Mouse (Mus musculus) mammary gland, adult 2 months (tissue): ENCODE measurements around the gene Pih1h3b. TPM values are rescaled to one million over a fixed set of nuclear protein-coding genes. Genes with fewer than 3 reads are reported as not detected.

Source experiments
- polyA plus RNA-seq: library from polyadenylated mRNA; depleted of rRNA; stranded (reverse); fragments of >200 nt; gene quantifications from 2 replicates; pipeline ENCODE4 v1.2.3, GENCODE M21; 2012; ENCODE audit warnings: low replicate concordance; rRNA removed

The Pih1h3b gene
- not detected in 2 replicates for polyA plus RNA-seq

DNA sequence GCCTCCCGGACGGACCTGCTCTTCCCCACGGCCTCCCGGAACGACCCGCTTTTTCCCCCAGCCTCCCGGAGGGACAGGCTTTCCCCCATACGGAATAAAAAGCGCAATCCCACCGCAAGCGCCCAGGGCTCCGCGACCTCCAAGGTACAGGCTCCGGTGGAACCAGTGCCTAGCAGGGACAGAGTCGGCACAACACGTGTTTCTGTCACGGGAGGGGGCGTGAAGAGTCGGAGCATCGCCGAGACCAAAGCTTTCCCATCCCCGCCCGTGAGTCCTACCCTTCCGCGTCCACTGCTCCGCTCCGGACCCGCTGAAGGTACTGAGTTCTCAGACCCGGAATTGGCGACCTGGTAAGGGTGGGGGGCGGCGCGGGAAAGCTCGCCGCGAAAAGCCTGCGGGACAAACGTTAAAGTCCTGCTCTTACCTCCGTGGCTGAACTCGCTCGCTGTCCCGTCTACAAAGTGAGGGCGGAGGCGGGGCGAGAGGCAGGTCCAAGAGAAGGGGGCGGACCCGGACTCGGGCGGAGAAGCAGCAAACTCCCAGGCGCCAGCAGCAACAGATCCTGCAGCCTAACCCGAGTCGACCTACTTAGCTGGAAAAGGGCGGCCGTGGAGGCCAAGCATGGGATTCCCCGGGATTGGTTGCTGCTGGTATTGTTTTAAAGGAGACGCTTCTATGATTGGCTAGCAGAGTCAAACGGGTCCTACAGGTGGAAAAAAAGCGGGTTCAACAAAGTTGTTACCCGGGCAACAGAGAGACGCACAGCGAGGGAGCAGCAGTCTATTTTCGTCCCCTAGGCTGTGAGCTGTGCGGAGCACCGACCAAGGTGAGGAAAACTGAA, at the start of gene Pih1h3b, which contains the start of gene Nup62cl:
Gene Pih1h3b (plus strand): TSS at position 745 of the 841 bp plus-strand sequence.
Gene Nup62cl (minus strand): TSS at position 578 of the 841 bp plus-strand sequence.

Other genes with a start within 250 kb of the Pih1h3b start
- 5.6 and 11.6 TPM in 2 replicates for gene Morc4, start 191.2 kb upstream of the Pih1h3b start, polyA plus RNA-seq
- 0.31 and 0.45 TPM in 2 replicates for gene Rbm41, start 64.3 kb upstream of the Pih1h3b start, polyA plus RNA-seq
- gene Nup62cl, start 167 bp upstream of the Pih1h3b start, polyA plus RNA-seq = 0.17 and 2.5 TPM in 2 replicates